Mouse (Mus musculus) kidney, postnatal 0 days (tissue): Measurements from ENCODE around the gene Adcyap1r1. TPM values are rescaled to one million over a fixed set of nuclear protein-coding genes. Genes with fewer than 3 reads are reported as not detected.
A peak's percentile ranks its signal among the peaks of the same experiment; 100 is the strongest.

Source experiments
- ATAC-seq: fragments of 200-750 bp; cut with Nextera tagmentation; replicated peaks from 2 replicates; pipeline ENCODE4 v1.8.0; 2017; ENCODE audit warnings: low read depth, moderate number of reproducible peaks, moderate TSS enrichment, moderate library complexity; ENCODE audit not compliant: low FRiP score
- DNase-seq: peaks from one replicate; pipeline ENCODE4 v3.0.0-alpha.2; 2016; ENCODE audit warnings: low spot score
- H3K27ac ChIP-seq: fragments of 300-500 bp; sonication (generic); 2 replicates; pipeline ENCODE4 v1.5.1; 2014; ENCODE audit warnings: mild to moderate bottlenecking
- H3K27me3 ChIP-seq: fragments of 300-500 bp; sonication (generic); 2 replicates; pipeline ENCODE4 v1.6.1; 2014; ENCODE audit warnings: low read length, mixed read lengths; ENCODE audit not compliant: insufficient read depth
- H3K36me3 ChIP-seq: fragments of 300-500 bp; sonication (generic); 2 replicates; pipeline ENCODE4 v1.6.1; 2014; ENCODE audit warnings: low read length, mixed read lengths; ENCODE audit not compliant: insufficient read depth
- H3K4me1 ChIP-seq: fragments of 300-500 bp; sonication (generic); replicated peaks from 2 replicates; pipeline ENCODE4 v1.6.1; 2014; ENCODE audit warnings: antibody characterized with exemption, low read length, mixed read lengths; ENCODE audit not compliant: insufficient read depth
- H3K4me2 ChIP-seq: fragments of 300-500 bp; sonication (generic); 2 replicates; pipeline ENCODE4 v1.6.1; 2014; ENCODE audit warnings: mild to moderate bottlenecking, low read length, moderate library complexity, mixed read lengths
- H3K4me3 ChIP-seq: fragments of 300-500 bp; sonication (generic); replicated peaks from 2 replicates; pipeline ENCODE4 v1.5.1; 2014; ENCODE audit warnings: low read depth, low read length
- H3K9ac ChIP-seq: fragments of 300-500 bp; sonication (generic); 2 replicates; pipeline ENCODE4 v1.6.1; 2014; ENCODE audit warnings: low read depth, low read length
- H3K9me3 ChIP-seq: fragments of 300-500 bp; sonication (generic); replicated peaks from 2 replicates; pipeline ENCODE4 v1.6.1; 2016; ENCODE audit warnings: low read length, inconsistent platforms, mixed read lengths
- CTCF ChIP-seq: IDR thresholded peaks from 2 replicates; pipeline ENCODE4 v1.5.1; 2016; ENCODE audit warnings: antibody characterized with exemption, low read depth, mild to moderate bottlenecking, moderate library complexity
- WGBS: fragments of 180-500 bp; shearing (Covaris S2); extraction: QIAGEN DNeasy Blood & Tissue Kit; methylation state at CpG from one replicate; pipeline ENCODE4 v1.1.7; 2014; 5-methylcytosine and 5-hydroxymethylcytosine counted together
- polyA plus RNA-seq: library from polyadenylated mRNA; unstranded; fragments of >200 nt; fragmentation: Nextera tagmentation; extraction: Ambion mirVana; gene quantifications from 2 replicates; pipeline ENCODE4 v1.2.1, GENCODE M21; 2015

Gene Adcyap1r1
- polyA plus RNA-seq, 1 experiment from 2014 or later, result 1.2 TPM

- no peak overlapping the region for H3K9ac ChIP-seq
- TF ChIP-seq CTCF, result peak; percentile 62; the same call in 1 of the 2 replicates
- peak; percentile 79 for DNase-seq
- H3K4me3 ChIP-seq, result no peak overlapping the region
- no peak overlapping the region for H3K27ac ChIP-seq
- H3K4me2 ChIP-seq, result peak overlapping the region; percentile 26; the same call in 1 of the 2 replicates
- no peaks in the 10 kb centered on the region for H3K27me3 ChIP-seq
- no peaks in the 10 kb centered on the region for H3K4me1 ChIP-seq
- ATAC-seq, result peak; percentile 63; the same call in 1 of the 2 replicates
- H3K9me3 ChIP-seq, result no peaks in the 10 kb centered on the region
- no peaks in the 10 kb centered on the region for H3K36me3 ChIP-seq
- 53% methylated on average over 10 of the region's 11 CpGs for WGBS
Measured at GRCm38 (mm10) chr6:55520237-55521095, 68.7 kb downstream of the Adcyap1r1 start.

- Histone ChIP-seq H3K9ac (no peak overlapping the region), H3K4me1 (no peaks in the 10 kb centered on the region), H3K27me3 (no peaks in the 10 kb centered on the region), H3K4me3 (no peak overlapping the region), H3K9me3 (no peaks in the 10 kb centered on the region), H3K36me3 (no peaks in the 10 kb centered on the region), H3K27ac (no peak overlapping the region), H3K4me2 (no peak overlapping the region)
- 83% methylated on average over 2 of the region's 2 CpGs for WGBS
- DNase-seq (no peak), ATAC-seq (no peak)
- TF ChIP-seq CTCF, result no peak
Measured at GRCm38 (mm10) chr6:55536469-55536868, 84.7 kb downstream of the Adcyap1r1 start.

- Histone ChIP-seq H3K9me3 (no peaks in the 10 kb centered on the region), H3K27ac (no peak overlapping the region), H3K4me1 (no peaks in the 10 kb centered on the region), H3K36me3 (no peaks in the 10 kb centered on the region), H3K4me3 (no peak overlapping the region), H3K4me2 (no peak overlapping the region), H3K27me3 (no peaks in the 10 kb centered on the region), H3K9ac (no peak overlapping the region)
- no peak for TF ChIP-seq CTCF
- 76% methylated on average over 10 of the region's 10 CpGs for WGBS
- ATAC-seq, result no peak
- no peak for DNase-seq
Measured at GRCm38 (mm10) chr6:55539196-55539595, 87.4 kb downstream of the Adcyap1r1 start.

GRCm38 (mm10) chr6:55542359-55542758 is 90.6 kb downstream of the Adcyap1r1 start:
- H3K4me1 ChIP-seq, result no peaks in the 10 kb centered on the region
- WGBS, result 48% methylated on average over 3 of the region's 3 CpGs
- H3K4me2 ChIP-seq, result no peak overlapping the region
- peak; percentile 46 for TF ChIP-seq CTCF
- no peaks in the 10 kb centered on the region for H3K9me3 ChIP-seq
- no peak overlapping the region for H3K9ac ChIP-seq
- no peaks in the 10 kb centered on the region for H3K27me3 ChIP-seq
- no peak for ATAC-seq
- peak; percentile 5 for DNase-seq
- no peak overlapping the region for H3K4me3 ChIP-seq
- no peak overlapping the region for H3K27ac ChIP-seq
- no peaks in the 10 kb centered on the region for H3K36me3 ChIP-seq

- no peak overlapping the region for H3K4me2 ChIP-seq
- ATAC-seq, result no peak
- no peaks in the 10 kb centered on the region for H3K27me3 ChIP-seq
- TF ChIP-seq CTCF, result no peak
- no peak overlapping the region for H3K4me3 ChIP-seq
- no peak overlapping the region for H3K27ac ChIP-seq
- H3K9me3 ChIP-seq, result no peaks in the 10 kb centered on the region
- no peaks in the 10 kb centered on the region for H3K36me3 ChIP-seq
- no peak for DNase-seq
- H3K4me1 ChIP-seq, result no peaks in the 10 kb centered on the region
- WGBS, result 84% methylated on average over 4 of the region's 4 CpGs
- no peak overlapping the region for H3K9ac ChIP-seq
Measured at GRCm38 (mm10) chr6:55543345-55543744, 91.6 kb downstream of the Adcyap1r1 start.

GRCm38 (mm10) chr6:55549211-55549610 is 97.4 kb downstream of the Adcyap1r1 start:
- Histone ChIP-seq H3K9me3 (no peaks in the 10 kb centered on the region), H3K36me3 (no peaks in the 10 kb centered on the region)
- WGBS, result 93% methylated on average over 6 of the region's 6 CpGs

More at GRCm38 (mm10) chr6:55549211-55549610, 97.4 kb downstream of the Adcyap1r1 start:
- Histone ChIP-seq H3K4me1 (no peaks in the 10 kb centered on the region), H3K4me2 (no peak overlapping the region), H3K4me3 (no peak overlapping the region), H3K27ac (no peak overlapping the region), H3K9ac (no peak overlapping the region), H3K27me3 (no peaks in the 10 kb centered on the region)
- DNase-seq (no peak), ATAC-seq (no peak)
- no peak for TF ChIP-seq CTCF
